Mouse (Mus musculus) MEL (cell line): ENCODE results near the gene Tead3. TPM values are rescaled to one million over a fixed set of nuclear protein-coding genes. Genes with fewer than 3 reads are reported as not detected.

Experiments
- DNase-seq: peaks from one replicate; pipeline ENCODE4 v3.0.0; 2011; ENCODE audit warnings: low read depth, low spot score
- H3K27ac ChIP-seq: 2 replicates; pipeline ENCODE4 v1.5.1; 2012; ENCODE audit warnings: low read depth, mild to moderate bottlenecking, control low read depth, low read length, moderate library complexity; ENCODE audit not compliant: control insufficient read depth
- H3K27me3 ChIP-seq, 2 experiments: fragments of 150-350 bp in 1 of 2; sonication (generic) in 1 of 2; 2 replicates each; pipeline ENCODE4 v1.6.1; 2012; ENCODE audit warnings: low read length in 2 of 2, mild to moderate bottlenecking in 2 of 2, improper control_type of control experiment in 1 of 2, moderate library complexity in 1 of 2; ENCODE audit not compliant: insufficient read depth in 2 of 2, control insufficient read depth in 1 of 2
- H3K36me3 ChIP-seq, 2 experiments: 2 replicates each; pipeline ENCODE4 v1.6.1; 2012 to 2014; ENCODE audit warnings: low read length in 2 of 2, improper control_type of control experiment in 1 of 2, inconsistent platforms in 1 of 2, mild to moderate bottlenecking in 1 of 2; ENCODE audit not compliant: insufficient read depth in 2 of 2, control insufficient read depth in 1 of 2
- H3K4me1 ChIP-seq, 2 experiments: fragments of 150-350 bp in 1 of 2; sonication (generic) in 1 of 2; 2 replicates each; pipeline ENCODE4 v1.6.1; 2012; ENCODE audit warnings: low read length in 2 of 2, improper control_type of control experiment in 1 of 2, mild to moderate bottlenecking in 1 of 2; ENCODE audit not compliant: insufficient read depth in 2 of 2, control insufficient read depth in 1 of 2
- H3K4me3 ChIP-seq, 2 experiments: fragments of 150-350 bp in 1 of 2; sonication (generic) in 1 of 2; 2 replicates each; pipeline ENCODE4 v1.5.1; 2012; ENCODE audit warnings: low read depth in 2 of 2, low read length in 2 of 2, mild to moderate bottlenecking in 2 of 2, moderate library complexity in 2 of 2, control low read depth in 1 of 2, improper control_type of control experiment in 1 of 2; ENCODE audit not compliant: control insufficient read depth in 1 of 2, insufficient read depth in 1 of 2
- H3K79me2 ChIP-seq: 2 replicates; pipeline ENCODE4 v1.6.1; 2012; ENCODE audit warnings: mild to moderate bottlenecking, low read length, moderate library complexity; ENCODE audit not compliant: control insufficient read depth, poor library complexity, insufficient read depth
- H3K9ac ChIP-seq: 2 replicates; pipeline ENCODE4 v1.6.1; 2012; ENCODE audit warnings: low read depth, mild to moderate bottlenecking, control low read depth, low read length, moderate library complexity; ENCODE audit not compliant: control insufficient read depth, poor library complexity, severe bottlenecking
- H3K9me3 ChIP-seq: fragments of 150-350 bp; sonication (generic); replicated peaks from 2 replicates; pipeline ENCODE4 v1.6.1; 2012; ENCODE audit warnings: mild to moderate bottlenecking, low read length, improper control_type of control experiment, moderate library complexity; ENCODE audit not compliant: insufficient read depth
- CHD2 ChIP-seq: IDR thresholded peaks from 2 replicates; pipeline ENCODE4 v1.6.1; 2011; ENCODE audit warnings: low read length, improper control_type of control experiment
- CTCF ChIP-seq, 3 experiments: IDR thresholded peaks in 2 of 3; conservative IDR thresholded peaks in 1 of 3; 2 replicates each; pipeline ENCODE4 v1.5.1; 2011 to 2012; ENCODE audit warnings: low read length in 3 of 3, low read depth in 2 of 3, mild to moderate bottlenecking in 2 of 3, improper control_type of control experiment in 1 of 3, inconsistent platforms in 1 of 3, mixed read lengths in 1 of 3, moderate library complexity in 1 of 3; ENCODE audit not compliant: control insufficient read depth in 1 of 3, insufficient read depth in 1 of 3, poor library complexity in 1 of 3, severe bottlenecking in 1 of 3
- EP300 ChIP-seq, 2 experiments: IDR thresholded peaks; 2 replicates each; pipeline ENCODE4 v1.6.1; 2011; ENCODE audit warnings: improper control_type of control experiment in 2 of 2, low read length in 2 of 2, low read depth in 1 of 2, mild to moderate bottlenecking in 1 of 2
- ETS1 ChIP-seq: IDR thresholded peaks from 2 replicates; pipeline ENCODE4 v1.6.1; 2012; ENCODE audit warnings: low read depth, mild to moderate bottlenecking, inconsistent platforms, low read length, improper control_type of control experiment, moderate library complexity
- KAT2A ChIP-seq: conservative IDR thresholded peaks from 2 replicates; pipeline ENCODE4 v1.6.1; 2012; ENCODE audit warnings: low read depth, low read length, improper control_type of control experiment, inconsistent platforms
- MAFK ChIP-seq: IDR thresholded peaks from 2 replicates; pipeline ENCODE4 v1.6.1; 2011; ENCODE audit warnings: low read depth, mild to moderate bottlenecking, low read length, improper control_type of control experiment, borderline replicate concordance
- MAX ChIP-seq: IDR thresholded peaks from 2 replicates; pipeline ENCODE4 v1.6.1; 2011; ENCODE audit warnings: low read length, improper control_type of control experiment
- MYC ChIP-seq: IDR thresholded peaks from 2 replicates; pipeline ENCODE4 v1.6.1; 2011; ENCODE audit warnings: low read depth, mild to moderate bottlenecking, low read length, improper control_type of control experiment, moderate library complexity
- SIN3A ChIP-seq: IDR thresholded peaks from 2 replicates; pipeline ENCODE4 v1.6.1; 2012; ENCODE audit warnings: low read length, improper control_type of control experiment, inconsistent platforms
- TBP ChIP-seq: IDR thresholded peaks from 2 replicates; pipeline ENCODE4 v1.8.0; 2011; ENCODE audit warnings: low read depth, low read length, improper control_type of control experiment
- TCF12 ChIP-seq: IDR thresholded peaks from 2 replicates; pipeline ENCODE4 v1.6.1; 2014; ENCODE audit warnings: low read depth, mild to moderate bottlenecking, inconsistent platforms, low read length, improper control_type of control experiment, moderate library complexity
- UBTF ChIP-seq: IDR thresholded peaks from 2 replicates; pipeline ENCODE4 v1.6.1; 2012; ENCODE audit warnings: low read depth, mild to moderate bottlenecking, inconsistent platforms, low read length, improper control_type of control experiment, moderate library complexity, borderline replicate concordance; ENCODE audit not compliant: insufficient read depth
- ZC3H11A ChIP-seq: IDR thresholded peaks from 2 replicates; pipeline ENCODE4 v1.6.1; 2012; ENCODE audit warnings: low read depth, mild to moderate bottlenecking, inconsistent platforms, low read length, improper control_type of control experiment
- ZMIZ1 ChIP-seq: IDR thresholded peaks from 2 replicates; pipeline ENCODE4 v1.6.1; 2012; ENCODE audit warnings: low read depth, mild to moderate bottlenecking, inconsistent platforms, low read length, improper control_type of control experiment, moderate library complexity
- polyA plus RNA-seq, 2 experiments: library from polyadenylated mRNA; stranded (reverse) in 1 of 2; unstranded in 1 of 2; fragments of >175 nt in 1 of 2; fragments of >200 nt in 1 of 2; gene quantifications; 2 replicates each; pipeline versions ENCODE4 v1.2.1 to v1.2.4; 2012; ENCODE audit warnings: low replicate concordance in 2 of 2, low read depth in 1 of 2; ENCODE audit not compliant: insufficient read length in 2 of 2, insufficient read depth in 1 of 2, missing spikeins in 1 of 2
- total RNA-seq: library from RNA; depleted of rRNA; stranded (reverse); fragments of 300-350 nt; gene quantifications from 2 replicates; pipeline ENCODE4 v1.2.3, GENCODE M21; 2012

The Tead3 gene
- total and polyA plus RNA-seq, 3 experiments = 0.73 to 4.1 TPM; not detected in 1

DNA sequence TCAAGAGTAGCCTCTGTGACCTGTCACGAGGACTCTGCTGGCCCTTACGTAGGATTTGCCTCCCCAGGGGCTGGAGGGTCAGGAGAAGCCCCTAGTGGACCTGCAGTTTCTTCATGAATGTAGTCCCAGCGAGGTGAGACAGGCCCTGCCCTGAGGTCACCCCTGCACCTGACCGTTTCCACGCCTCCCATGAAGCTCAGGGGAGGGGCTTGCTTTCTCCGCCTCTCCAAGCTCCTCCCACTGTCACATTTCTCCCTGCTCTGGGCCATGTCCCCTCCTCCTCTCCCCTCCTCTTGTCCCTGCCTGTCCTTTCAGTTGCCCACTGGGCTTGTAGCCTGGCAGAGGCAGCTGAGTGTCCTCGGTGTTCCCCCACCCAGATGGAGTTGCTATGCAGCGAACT, 33.5 kb downstream of the Tead3 start:
- Histone ChIP-seq H3K4me1 (peaks cover 4 to 21% of the 10 kb centered on the region in 2 experiments; a peak in 3 of 4 replicates), H3K27ac (peak overlapping the region; percentile 26), H3K79me2 (peaks cover 17% of the 10 kb centered on the region), H3K36me3 (peaks cover 13 to 16% of the 10 kb centered on the region in 2 experiments), H3K9me3 (no peaks in the 10 kb centered on the region), H3K27me3 (no peaks in the 10 kb centered on the region), H3K9ac (no peak overlapping the region), H3K4me3 (no peak overlapping the region)
- DNase-seq = no peak
- TF ChIP-seq CHD2 (no peak), MYC (no peak), ZMIZ1 (no peak), KAT2A (no peak), EP300 (IDR thresholded peaks at IDR 0.05; ENCODE audit: low read depth in 1 of 2, low read length in 2 of 2) (no peak), CTCF (IDR thresholded peaks at IDR 0.05 in 2 of 3, conservative IDR thresholded peaks at IDR 0.05 in 1 of 3; ENCODE audit: control insufficient read depth in 1 of 3, insufficient read depth in 1 of 3, low read depth in 2 of 3, low read length in 3 of 3, poor library complexity in 1 of 3, severe bottlenecking in 1 of 3) (no peak), MAFK (no peak), MAX (no peak)

DNA sequence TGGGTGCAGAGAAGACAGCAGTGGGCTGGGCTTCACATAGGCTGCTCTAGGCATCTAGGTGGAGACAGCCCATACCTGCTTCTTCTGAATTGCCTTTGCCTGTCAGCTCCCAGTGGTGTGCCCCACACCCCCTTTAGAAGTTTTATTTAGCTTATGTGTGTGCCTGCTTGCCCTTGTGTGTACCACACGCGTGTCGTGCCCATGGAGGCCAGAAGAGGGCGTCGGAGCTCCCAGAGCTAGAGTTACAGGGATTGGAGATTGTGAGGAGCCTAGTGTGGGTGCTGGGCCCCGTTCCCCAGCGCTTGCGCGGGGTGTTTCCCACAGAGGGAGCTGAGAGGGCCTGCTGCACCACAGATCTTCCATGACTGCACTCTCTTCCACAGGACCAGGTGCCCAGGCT, 34.1 kb downstream of the Tead3 start:
- Histone ChIP-seq H3K9ac (no peak overlapping the region), H3K4me3 (no peak overlapping the region), H3K27ac (no peak overlapping the region), H3K9me3 (no peaks in the 10 kb centered on the region), H3K27me3 (no peaks in the 10 kb centered on the region), H3K4me1 (peaks cover 8 to 21% of the 10 kb centered on the region in 2 experiments; a peak in 3 of 4 replicates), H3K36me3 (peaks cover 13 to 19% of the 10 kb centered on the region in 2 experiments), H3K79me2 (peaks cover 17% of the 10 kb centered on the region)
- peak; percentile 54 for DNase-seq
- TF ChIP-seq CTCF (IDR thresholded peaks at IDR 0.05 in 2 of 3, conservative IDR thresholded peaks at IDR 0.05 in 1 of 3; ENCODE audit: control insufficient read depth in 1 of 3, insufficient read depth in 1 of 3, low read depth in 2 of 3, low read length in 3 of 3, poor library complexity in 1 of 3, severe bottlenecking in 1 of 3) (peak; percentile 33 to 58 (median 33); a peak in 5 of 6 replicates), UBTF (no peak)

DNA sequence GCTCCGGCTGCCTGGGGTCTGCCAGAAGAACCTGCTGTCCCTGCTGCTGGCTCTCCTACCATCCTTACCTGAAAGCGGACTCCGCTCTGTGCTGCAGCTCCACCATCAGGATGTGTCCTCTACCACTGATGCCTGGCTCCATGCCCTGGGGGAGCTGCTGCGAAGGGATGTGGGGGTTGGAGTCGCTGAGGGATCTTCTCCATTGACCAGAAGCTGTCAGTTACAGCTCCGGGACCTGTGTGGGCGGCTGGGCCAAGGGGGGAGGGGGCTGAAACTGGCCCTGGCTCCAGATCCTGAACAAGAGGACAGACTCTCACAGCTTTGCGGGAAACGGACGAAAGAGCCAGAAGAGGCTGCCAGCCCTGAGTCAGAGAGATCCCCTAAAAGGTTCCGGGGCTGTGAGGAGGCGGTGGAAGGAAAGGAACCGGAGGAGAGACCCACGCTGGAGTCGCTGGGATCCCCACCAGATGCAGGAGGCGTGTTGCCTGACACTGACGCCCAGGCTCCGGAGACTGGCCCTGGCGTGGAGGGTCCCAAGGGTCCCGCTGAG, 34.9 kb downstream of the Tead3 start:
- no peak overlapping the region for H3K9ac ChIP-seq

More for the DNA sequence above, 34.9 kb downstream of the Tead3 start:
- peaks cover 13 to 21% of the 10 kb centered on the region in 2 experiments for H3K36me3 ChIP-seq
- no peak for TF ChIP-seq TBP
- TF ChIP-seq ETS1 = no peak
- TF ChIP-seq SIN3A = no peak
- TF ChIP-seq ZC3H11A = no peak
- TF ChIP-seq UBTF = no peak
- no peak for TF ChIP-seq KAT2A
- no peak for TF ChIP-seq TCF12
- no peak for TF ChIP-seq ZMIZ1
- H3K4me1 ChIP-seq = peaks cover 8 to 21% of the 10 kb centered on the region in 2 experiments; a peak in 3 of 4 replicates
- H3K27me3 ChIP-seq = no peaks in the 10 kb centered on the region
- no peak overlapping the region for H3K27ac ChIP-seq
- no peaks in the 10 kb centered on the region for H3K9me3 ChIP-seq
- H3K4me3 ChIP-seq = no peak overlapping the region
- DNase-seq = no peak
- H3K79me2 ChIP-seq = peaks cover 17% of the 10 kb centered on the region
